Mouse (Mus musculus) left cerebral cortex, postnatal 25 days (tissue): Measurements from ENCODE around the gene Surf1. TPM values are rescaled to one million over a fixed set of nuclear protein-coding genes. Genes with fewer than 3 reads are reported as not detected.
A peak's percentile ranks its signal among the peaks of the same experiment; 100 is the strongest.

Source experiments
- DNase-seq, 2 experiments: peaks; one replicate each; pipeline ENCODE4 v3.0.0; 2022; ENCODE audit warnings: low spot score in 2 of 2, mixed read lengths in 1 of 2
- intact Hi-C: fragments of 180-260 bp; cut with DNase I; formaldehyde crosslinking; loops from one replicate; pipeline ENCODE4 v1.15.1; 2025
- total RNA-seq, 2 experiments: library from RNA; stranded (reverse); gene quantifications; 2 replicates each; pipeline ENCODE4 v1.2.3; 2021

Gene Surf1
- total RNA-seq, 2 experiments from 2014 or later = 89.6 to 98.4 TPM

- intact Hi-C loops = loop anchor here (2.0 to 5.0 kb wide), 3 partner anchors 82 to 306 kb away; no protein-coding TSS in a partner anchor
- DNase-seq = peak; percentile 59 to 85
Measured at GRCm38 (mm10) chr2:26930390-26930789, 14.1 kb upstream of the Surf1 start.

GRCm38 (mm10) chr2:26927745-26928476 is 11.6 kb upstream of the Surf1 start:
- intact Hi-C loops = no loop called here
- DNase-seq = no peak

- intact Hi-C loops = no loop called here
- no peak for DNase-seq
Measured at GRCm38 (mm10) chr2:26921784-26922183, 5.5 kb upstream of the Surf1 start.

- intact Hi-C loops = no loop called here
Measured at GRCm38 (mm10) chr2:26920190-26920855, 4.0 kb upstream of the Surf1 start.

GRCm38 (mm10) chr2:26919684-26920083 is 3.4 kb upstream of the Surf1 start:
- no peak for DNase-seq
- intact Hi-C loops = loop anchor here (10.0 kb wide), 1 partner anchor 475 kb away; the partner anchor contains the start of gene Sec16a

More at GRCm38 (mm10) chr2:26920190-26920855, 4.0 kb upstream of the Surf1 start:
- DNase-seq = no peak

GRCm38 (mm10) chr2:26916738-26917137 is 408 bp upstream of the Surf1 start:
- no peak for DNase-seq
- intact Hi-C loops = loop anchor here (10.0 kb wide), 1 partner anchor 472 kb away; the partner anchor contains the start of gene Sec16a

GRCm38 (mm10) chr2:26914148-26914941 is 2.0 kb downstream of the Surf1 start:
- DNase-seq = no peak
- intact Hi-C loops = loop anchor here (5.0 to 10.0 kb wide), 3 partner anchors 98 to 470 kb away; partner anchors contain the start of genes Sec16a and Slc2a6

GRCm38 (mm10) chr2:26913416-26914147 is 2.7 kb downstream of the Surf1 start:
- no peak for DNase-seq
- intact Hi-C loops = loop anchor here (5.0 to 10.0 kb wide), 3 partner anchors 99 to 469 kb away; partner anchors contain the start of genes Sec16a and Slc2a6

- no peak for DNase-seq
- intact Hi-C loops = loop anchor here (5.0 to 10.0 kb wide), 3 partner anchors 100 to 468 kb away; partner anchors contain the start of genes Sec16a and Slc2a6
Measured at GRCm38 (mm10) chr2:26912253-26912770, 4.0 kb downstream of the Surf1 start.

- no peak for DNase-seq
- intact Hi-C loops = loop anchor here (5.0 to 10.0 kb wide), 3 partner anchors 101 to 466 kb away; partner anchors contain the start of genes Sec16a and Slc2a6
Measured at GRCm38 (mm10) chr2:26910994-26911765, 5.2 kb downstream of the Surf1 start.

- intact Hi-C loops = loop anchor here (5.0 to 10.0 kb wide), 3 partner anchors 102 to 466 kb away; partner anchors contain the start of genes Sec16a and Slc2a6
- DNase-seq = peak; percentile 99 to 100
Measured at GRCm38 (mm10) chr2:26910124-26910993, 6.0 kb downstream of the Surf1 start, which contains the start of the genes Med22 and Rpl7a. Gene Med22 (minus strand): TSS chr2:26910677. Gene Rpl7a (plus strand): TSS chr2:26910764.

- no peak for DNase-seq
- intact Hi-C loops = loop anchor here (10.0 kb wide), 1 partner anchor 595 kb away; the partner anchor contains the start of gene Gpsm1
Measured at GRCm38 (mm10) chr2:26909387-26909784, 6.9 kb downstream of the Surf1 start.

- DNase-seq = no peak
Measured at GRCm38 (mm10) chr2:26908710-26909386, 7.5 kb downstream of the Surf1 start.

GRCm38 (mm10) chr2:26907109-26907508 is 9.2 kb downstream of the Surf1 start:
- intact Hi-C loops = loop anchor here (10.0 kb wide), 1 partner anchor 592 kb away; the partner anchor contains the start of gene Gpsm1
- DNase-seq = no peak

More at GRCm38 (mm10) chr2:26908710-26909386, 7.5 kb downstream of the Surf1 start:
- intact Hi-C loops = loop anchor here (10.0 kb wide), 1 partner anchor 594 kb away; the partner anchor contains the start of gene Gpsm1

GRCm38 (mm10) chr2:26906431-26906830 is 9.9 kb downstream of the Surf1 start:
- DNase-seq = no peak
- intact Hi-C loops = loop anchor here (10.0 kb wide), 1 partner anchor 592 kb away; the partner anchor contains the start of gene Gpsm1

- DNase-seq = no peak
- intact Hi-C loops = loop anchor here (10.0 kb wide), 1 partner anchor 591 kb away; the partner anchor contains the start of gene Gpsm1
Measured at GRCm38 (mm10) chr2:26905936-26906335, 10.4 kb downstream of the Surf1 start.
